Comparison of ENCODE assay signal across 17 mouse cellular contexts in genomic region chr12:38136379-38136778, GRCm38 (mm10).
DNase-seq lines count a peak whose midpoint lies in the region; ATAC-seq and TF ChIP-seq lines count a peak whose summit lies in the region.
"Had no signal": no experiment of that assay in that cellular context is flagged by ENCODE, and none has a peak within 500 bp of the region (broad histone marks: within the 10 kb centered on the region; RNA-seq: fewer than 3 reads in every experiment).

No protein-coding gene starts in this region.

- 17% methylated on average over 5 of the region's 5 CpGs for WGBS in heart, embryonic 14.5 days
- 29% methylated on average over 5 of the region's 5 CpGs for WGBS in lung, postnatal 0 days

- no peaks in the 10 kb centered on the region for H3K36me3 ChIP-seq in heart, embryonic 14.5 days (ENCODE audit: control insufficient read depth, insufficient read depth, low read length)
- H3K36me3 ChIP-seq in lung, postnatal 0 days (ENCODE audit: insufficient read depth, low read length), result no peaks in the 10 kb centered on the region
- H3K36me3 ChIP-seq: liver, embryonic 13.5 days; neural tube, embryonic 15.5 days had no signal

- H3K27me3 ChIP-seq in heart, embryonic 14.5 days (ENCODE audit: control insufficient read depth, insufficient read depth, low read length), result no peaks in the 10 kb centered on the region
- H3K27me3 ChIP-seq in lung, postnatal 0 days (replicated peaks; ENCODE audit: insufficient read depth, low read length), result no peaks in the 10 kb centered on the region
- H3K27me3 ChIP-seq: liver, embryonic 13.5 days; neural tube, embryonic 15.5 days had no signal

- ATAC-seq in heart, embryonic 14.5 days (ENCODE audit: insufficient number of reproducible peaks, insufficient read depth, low FRiP score, low read depth), result peak; percentile 77
- peak; percentile 64 for ATAC-seq in lung, postnatal 0 days

- no peak for TF ChIP-seq EP300 in lung, postnatal 0 days (IDR thresholded peaks at IDR 0.05)

- peaks cover 0 to 2% of the 10 kb centered on the region in 2 experiments; a peak in 1 of 4 replicates for H3K4me1 ChIP-seq in heart, embryonic 14.5 days (ENCODE audit: control insufficient read depth in 2 of 2, insufficient read depth in 2 of 2, low read length in 2 of 2)
- no peaks in the 10 kb centered on the region for H3K4me1 ChIP-seq in lung, postnatal 0 days (ENCODE audit: insufficient read depth, low read depth, low read length)
- H3K4me1 ChIP-seq: liver, embryonic 13.5 days; neural tube, embryonic 15.5 days had no signal

- DNase-seq in cerebellum, postnatal 14 days, result peak; percentile 8 to 12
- DNase-seq in cerebellum, adult 9-10 months, result no peak
- DNase-seq in heart, postnatal 14 days, result no peak
- DNase-seq in ZHBTc4 (ENCODE audit: low read depth, low spot score), result peak; percentile 4
- DNase-seq in lung, postnatal 0 days (ENCODE audit: low spot score), result peak; percentile 57
- no peak for DNase-seq in left cerebral cortex, adult 11 months (ENCODE audit: low spot score)
- no peak for DNase-seq in kidney, postnatal 25 days
- DNase-seq: adrenal gland, postnatal 25 days; kidney, adult 9 months; liver, embryonic 13.5 days; right cerebral cortex, adult 18-20 months; thymus, postnatal 25 days had no signal

- intact Hi-C loops in heart, postnatal 14 days (cut with DNase I), result no loop called here

- H3K4me2 ChIP-seq in heart, embryonic 14.5 days (ENCODE audit: low read length), result peak overlapping the region; percentile 58
- H3K4me2 ChIP-seq in lung, postnatal 0 days (replicated peaks; ENCODE audit: low read depth, low read length), result no peak overlapping the region
- H3K4me2 ChIP-seq: liver, embryonic 13.5 days; neural tube, embryonic 15.5 days had no signal

- peak overlapping the region; percentile 72; a peak in 3 of 4 replicates for H3K27ac ChIP-seq in heart, embryonic 14.5 days (replicated peaks in 1 of 2; ENCODE audit: control insufficient read depth in 1 of 2, insufficient read depth in 1 of 2, low read depth in 2 of 2, low read length in 2 of 2)
- H3K27ac ChIP-seq in lung, postnatal 0 days (ENCODE audit: low read length), result no peak overlapping the region
- H3K27ac ChIP-seq: left cerebral cortex, adult 2 months; liver, embryonic 13.5 days; neural tube, embryonic 15.5 days; stomach, postnatal 0 days had no signal

- H3K9me3 ChIP-seq in heart, embryonic 14.5 days (ENCODE audit: control insufficient read depth, low read length), result no peaks in the 10 kb centered on the region
- no peaks in the 10 kb centered on the region for H3K9me3 ChIP-seq in lung, postnatal 0 days (ENCODE audit: low read length)
- H3K9me3 ChIP-seq: liver, embryonic 13.5 days; neural tube, embryonic 15.5 days had no signal

- TF ChIP-seq CTCF in lung, postnatal 0 days (IDR thresholded peaks at IDR 0.05), result no peak

- H3K9ac ChIP-seq in heart, embryonic 14.5 days (ENCODE audit: low read length), result no peak overlapping the region; the same call in 1 of the 2 replicates
- no peak overlapping the region for H3K9ac ChIP-seq in lung, postnatal 0 days (replicated peaks; ENCODE audit: low read depth)
- H3K9ac ChIP-seq: liver, embryonic 13.5 days; neural tube, embryonic 15.5 days had no signal

- peak overlapping the region in 1 of 2 experiments; percentile 22; a peak in 1 of 4 replicates for H3K4me3 ChIP-seq in heart, embryonic 14.5 days (ENCODE audit: control insufficient read depth in 1 of 2, insufficient read depth in 1 of 2, low read depth in 1 of 2, low read length in 2 of 2)
- no peak overlapping the region for H3K4me3 ChIP-seq in lung, postnatal 0 days (ENCODE audit: low read depth, low read length)
- H3K4me3 ChIP-seq: erythroblast, embryonic 14.5 days; left cerebral cortex, adult 2 months; liver, embryonic 13.5 days; neural tube, embryonic 15.5 days had no signal

Comparison
In these comparisons a context has a peak if more than half of its experiments do, and no peak if none do; other contexts are left out.
1. DNase-seq: peak in cerebellum, postnatal 14 days (2 of 2), ZHBTc4 (single experiment) and lung, postnatal 0 days (single experiment); none in cerebellum, adult 9-10 months (single experiment), heart, postnatal 14 days (0 of 2), left cerebral cortex, adult 11 months (single experiment) and kidney, postnatal 25 days (0 of 2).